Mouse (Mus musculus) right cerebral cortex, postnatal 10 days (tissue): ENCODE measurements around the gene Ufl1.
A peak's percentile ranks its signal among the peaks of the same experiment; 100 is the strongest.
"Not testable (repeated sequence)": the region's sequence is repeated elsewhere in the genome, so short reads cannot be mapped to it uniquely, and the experiment has no call there.

Experiments
- DNase-seq, 2 experiments: peaks; one replicate each; pipeline ENCODE4 v3.0.0; 2021; ENCODE audit warnings: low spot score in 2 of 2

Ufl1 gene

GRCm38 (mm10) chr4:25281671-25282038 is at the start of gene Ufl1:
Ufl1 (minus strand) TSS chr4:25281821.
- DNase-seq = peak; percentile 97 to 98

GRCm38 (mm10) chr4:25325684-25326220 is 44.1 kb upstream of the Ufl1 start:
- DNase-seq = no peak

GRCm38 (mm10) chr4:25322631-25323178 is 41.1 kb upstream of the Ufl1 start:
- DNase-seq = no peak

- DNase-seq = no peak
Measured at GRCm38 (mm10) chr4:25313767-25314166, 32.1 kb upstream of the Ufl1 start.

GRCm38 (mm10) chr4:25285002-25285401 is 3.4 kb upstream of the Ufl1 start:
- not testable (repeated sequence) for DNase-seq

- no peak for DNase-seq
Measured at GRCm38 (mm10) chr4:25280938-25281670, 517 bp downstream of the Ufl1 start.

GRCm38 (mm10) chr4:25272861-25273627 is 8.6 kb downstream of the Ufl1 start:
- no peak for DNase-seq

GRCm38 (mm10) chr4:25271926-25272325 is 9.7 kb downstream of the Ufl1 start:
- no peak for DNase-seq

- no peak for DNase-seq
Measured at GRCm38 (mm10) chr4:25267144-25267543, 14.5 kb downstream of the Ufl1 start.

- DNase-seq = no peak
Measured at GRCm38 (mm10) chr4:25257822-25258398, 23.7 kb downstream of the Ufl1 start.

GRCm38 (mm10) chr4:25242776-25243175 is 38.8 kb downstream of the Ufl1 start, which contains the start of gene Fhl5:
Fhl5 (minus strand) TSS chr4:25242876.
- DNase-seq = no peak

- not testable (repeated sequence) for DNase-seq
Measured at GRCm38 (mm10) chr4:25235663-25236062, 46.0 kb downstream of the Ufl1 start.

GRCm38 (mm10) chr4:25233767-25234166 is 47.9 kb downstream of the Ufl1 start:
- DNase-seq = not testable (repeated sequence)

- no peak for DNase-seq
Measured at GRCm38 (mm10) chr4:25232546-25232945, 49.1 kb downstream of the Ufl1 start.

GRCm38 (mm10) chr4:25227527-25227926 is 54.1 kb downstream of the Ufl1 start:
- DNase-seq = no peak

- DNase-seq = no peak
Measured at GRCm38 (mm10) chr4:25221927-25222326, 59.7 kb downstream of the Ufl1 start.

- DNase-seq = no peak
Measured at GRCm38 (mm10) chr4:25213451-25213850, 68.2 kb downstream of the Ufl1 start.

- DNase-seq = no peak
Measured at GRCm38 (mm10) chr4:25206166-25206565, 75.5 kb downstream of the Ufl1 start.
